Mouse (Mus musculus): ENCODE measurements around the gene F8a.
A peak's percentile ranks its signal among the peaks of the same experiment; 100 is the strongest.
"Not testable (repeated sequence)": the region's sequence is repeated elsewhere in the genome, so short reads cannot be mapped to it uniquely, and the experiment has no call there.

Gene F8a

GRCm38 (mm10) chrX:73227914-73228605 lies at the start of gene F8a:
TSS of gene F8a (plus strand) at chrX:73228291.
- peak; percentile 60 to 66 for DNase-seq (ENCODE audit: low spot score in 2 of 2)

- DNase-seq (ENCODE audit: low spot score in 2 of 2), result peak in 1 of 2 experiments; percentile 18
Observed at GRCm38 (mm10) chrX:73191934-73192333, 36.2 kb upstream of the F8a start, which contains the start of gene Xlr3b. TSS of gene Xlr3b (plus strand) at chrX:73192207.

GRCm38 (mm10) chrX:73213819-73214564 lies 14.1 kb upstream of the F8a start, which contains the start of gene Xlr4b:
TSS of gene Xlr4b (plus strand) at chrX:73214333.
- DNase-seq (ENCODE audit: low spot score in 2 of 2), result not testable (repeated sequence)

- DNase-seq (ENCODE audit: low spot score in 2 of 2), result no peak
Observed at GRCm38 (mm10) chrX:73225365-73225764, 2.7 kb upstream of the F8a start.

- DNase-seq (ENCODE audit: low spot score in 2 of 2), result peak; percentile 23 to 40
Observed at GRCm38 (mm10) chrX:73228606-73229214, 619 bp downstream of the F8a start.

GRCm38 (mm10) chrX:73229288-73229687 lies 1.2 kb downstream of the F8a start:
- DNase-seq (ENCODE audit: low spot score in 2 of 2), result no peak

GRCm38 (mm10) chrX:73242821-73243325 lies 14.8 kb downstream of the F8a start, which contains the start of gene Xlr4c:
TSS of gene Xlr4c (minus strand) at chrX:73243130.
- not testable (repeated sequence) for DNase-seq (ENCODE audit: low spot score in 2 of 2)

- DNase-seq (ENCODE audit: low spot score in 2 of 2), result peak in 1 of 2 experiments; percentile 1
Observed at GRCm38 (mm10) chrX:73262428-73262827, 34.3 kb downstream of the F8a start.

GRCm38 (mm10) chrX:73265270-73265669 lies 37.2 kb downstream of the F8a start, which contains the start of gene Xlr3c:
TSS of gene Xlr3c (minus strand) at chrX:73265390.
- DNase-seq (ENCODE audit: low spot score in 2 of 2), result not testable (repeated sequence)

All from right cerebral cortex, postnatal 36 days (tissue).